Mouse (Mus musculus) heart, embryonic 11.5 days (tissue): Measurements from ENCODE around the gene Sgcb. TPM values are rescaled to one million over a fixed set of nuclear protein-coding genes. Genes with fewer than 3 reads are reported as not detected.

ENCODE experiments used
- ATAC-seq: fragments of 200-750 bp; cut with Nextera tagmentation; replicated peaks from 2 replicates; pipeline ENCODE4 v1.8.0; 2017; ENCODE audit warnings: moderate library complexity; ENCODE audit not compliant: insufficient number of reproducible peaks, low FRiP score, low TSS enrichment
- H3K27ac ChIP-seq: fragments of 300-500 bp; sonication (generic); 2 replicates; pipeline ENCODE4 v1.5.1; 2014; ENCODE audit warnings: mild to moderate bottlenecking, low read depth, low read length
- H3K27me3 ChIP-seq: fragments of 300-500 bp; sonication (generic); 2 replicates; pipeline ENCODE4 v1.6.1; 2014; ENCODE audit warnings: mild to moderate bottlenecking, low read length, mixed read lengths; ENCODE audit not compliant: control insufficient read depth, insufficient read depth
- H3K36me3 ChIP-seq: fragments of 300-500 bp; sonication (generic); 2 replicates; pipeline ENCODE4 v1.6.1; 2014; ENCODE audit warnings: mild to moderate bottlenecking, low read length, moderate library complexity, mixed read lengths; ENCODE audit not compliant: control insufficient read depth, insufficient read depth
- H3K4me1 ChIP-seq: fragments of 300-500 bp; sonication (generic); 2 replicates; pipeline ENCODE4 v1.6.1; 2014; ENCODE audit warnings: low read length; ENCODE audit not compliant: control insufficient read depth, insufficient read depth
- H3K4me2 ChIP-seq: fragments of 300-500 bp; sonication (generic); 2 replicates; pipeline ENCODE4 v1.6.1; 2014; ENCODE audit warnings: mild to moderate bottlenecking, moderate library complexity
- H3K4me3 ChIP-seq: fragments of 300-500 bp; sonication (generic); 2 replicates; pipeline ENCODE4 v1.5.1; 2014; ENCODE audit warnings: low read depth, low read length
- H3K9ac ChIP-seq: fragments of 300-500 bp; sonication (generic); 2 replicates; pipeline ENCODE4 v1.6.1; 2014; ENCODE audit warnings: mild to moderate bottlenecking, low read depth, low read length, moderate library complexity
- H3K9me3 ChIP-seq: fragments of 300-500 bp; sonication (generic); replicated peaks from 2 replicates; pipeline ENCODE4 v1.6.1; 2016; ENCODE audit warnings: low read length; ENCODE audit not compliant: control insufficient read depth
- WGBS: fragments of 180-500 bp; shearing (Covaris S2); extraction: QIAGEN DNeasy Blood & Tissue Kit; methylation state at CpG from one replicate; pipeline ENCODE4 v1.1.7; 2014; ENCODE audit not compliant: insufficient replicate concordance; 5-methylcytosine and 5-hydroxymethylcytosine counted together
- polyA plus RNA-seq: library from polyadenylated mRNA; unstranded; fragments of >200 nt; fragmentation: Nextera tagmentation; extraction: Ambion mirVana; gene quantifications from 2 replicates; pipeline ENCODE4 v1.2.1, GENCODE M21; 2014

Sgcb gene
- 24.0 and 27.2 TPM in 2 replicates for polyA plus RNA-seq

GRCm38 (mm10) chr5:73647261-73647900, at the start of gene Sgcb:
TSS of gene Sgcb (minus strand) at chr5:73647790.
- Histone ChIP-seq H3K27ac (0 out of 2 replicates have a peak within 1 kb of the TSS, but pooled peaks have one; percentile 46), H3K4me1 (peaks cover 11% of the 10 kb centered on the region), H3K27me3 (peaks cover 46% of the 10 kb centered on the region), H3K4me3 (peak within 1 kb of the TSS; percentile 78), H3K9ac (peak within 1 kb of the TSS; percentile 77), H3K4me2 (peak within 1 kb of the TSS; percentile 82), H3K9me3 (no peaks in the 10 kb centered on the region), H3K36me3 (no peaks in the 10 kb centered on the region)
- WGBS, result under 1% methylated on average over 56 of the region's 62 CpGs
- ATAC-seq, result peak; percentile 80

GRCm38 (mm10) chr5:73694254-73695015, 46.8 kb upstream of the Sgcb start:
- no peaks in the 10 kb centered on the region for H3K36me3 ChIP-seq
- WGBS, result 69% methylated on average over 4 of the region's 4 CpGs
- H3K9ac ChIP-seq, result no peak overlapping the region
- H3K4me2 ChIP-seq, result no peak overlapping the region
- no peaks in the 10 kb centered on the region for H3K9me3 ChIP-seq
- H3K27me3 ChIP-seq, result no peaks in the 10 kb centered on the region
- H3K4me3 ChIP-seq, result no peak overlapping the region
- no peak for ATAC-seq
- no peak overlapping the region for H3K27ac ChIP-seq
- H3K4me1 ChIP-seq, result no peaks in the 10 kb centered on the region

GRCm38 (mm10) chr5:73693778-73694177, 46.2 kb upstream of the Sgcb start:
- H3K4me3 ChIP-seq, result no peak overlapping the region
- H3K9ac ChIP-seq, result no peak overlapping the region
- H3K27me3 ChIP-seq, result no peaks in the 10 kb centered on the region
- H3K4me2 ChIP-seq, result no peak overlapping the region
- no peaks in the 10 kb centered on the region for H3K9me3 ChIP-seq
- H3K36me3 ChIP-seq, result no peaks in the 10 kb centered on the region
- WGBS, result 74% methylated on average over 1 of the region's 1 CpGs
- ATAC-seq, result no peak
- no peak overlapping the region for H3K27ac ChIP-seq
- peaks cover 4% of the 10 kb centered on the region; the same call in 1 of the 2 replicates for H3K4me1 ChIP-seq

GRCm38 (mm10) chr5:73691723-73692520, 44.3 kb upstream of the Sgcb start:
- Histone ChIP-seq H3K27ac (no peak overlapping the region), H3K9me3 (no peaks in the 10 kb centered on the region), H3K36me3 (no peaks in the 10 kb centered on the region), H3K4me2 (no peak overlapping the region), H3K4me3 (no peak overlapping the region), H3K9ac (no peak overlapping the region), H3K4me1 (peaks cover 8% of the 10 kb centered on the region; the same call in 1 of the 2 replicates), H3K27me3 (no peaks in the 10 kb centered on the region)
- no peak for ATAC-seq
- WGBS, result 36% methylated on average over 15 of the region's 15 CpGs

GRCm38 (mm10) chr5:73690146-73690545, 42.6 kb upstream of the Sgcb start:
- ATAC-seq, result peak; percentile 46; the same call in 1 of the 2 replicates
- Histone ChIP-seq H3K9ac (no peak overlapping the region), H3K9me3 (no peaks in the 10 kb centered on the region), H3K36me3 (no peaks in the 10 kb centered on the region), H3K4me1 (peaks cover 8% of the 10 kb centered on the region; the same call in 1 of the 2 replicates), H3K27me3 (no peaks in the 10 kb centered on the region), H3K4me3 (no peak overlapping the region), H3K4me2 (no peak overlapping the region), H3K27ac (no peak overlapping the region)
- WGBS, result 25% methylated on average over 2 of the region's 2 CpGs

GRCm38 (mm10) chr5:73688576-73688975, 41.0 kb upstream of the Sgcb start:
- Histone ChIP-seq H3K27me3 (no peaks in the 10 kb centered on the region), H3K4me1 (peaks cover 8% of the 10 kb centered on the region; the same call in 1 of the 2 replicates), H3K9ac (no peak overlapping the region), H3K4me2 (no peak overlapping the region), H3K9me3 (no peaks in the 10 kb centered on the region), H3K4me3 (no peak overlapping the region), H3K27ac (peak overlapping the region; percentile 42), H3K36me3 (no peaks in the 10 kb centered on the region)
- ATAC-seq, result no peak
- 27% methylated on average over 1 of the region's 1 CpGs for WGBS

- no peak for ATAC-seq
These were observed 38.6 kb upstream of the Sgcb start for GRCm38 (mm10) chr5:73686149-73686548.

GRCm38 (mm10) chr5:73683706-73684409, 36.3 kb upstream of the Sgcb start:
- H3K27ac ChIP-seq, result no peak overlapping the region
- H3K4me3 ChIP-seq, result no peak overlapping the region
- peaks cover 4% of the 10 kb centered on the region; the same call in 1 of the 2 replicates for H3K4me1 ChIP-seq
- H3K27me3 ChIP-seq, result no peaks in the 10 kb centered on the region
- 55% methylated on average over 9 of the region's 9 CpGs for WGBS
- H3K9ac ChIP-seq, result no peak overlapping the region
- H3K9me3 ChIP-seq, result no peaks in the 10 kb centered on the region
- ATAC-seq, result no peak
- H3K36me3 ChIP-seq, result no peaks in the 10 kb centered on the region
- H3K4me2 ChIP-seq, result no peak overlapping the region

More at GRCm38 (mm10) chr5:73686149-73686548, 38.6 kb upstream of the Sgcb start:
- Histone ChIP-seq H3K27ac (no peak overlapping the region), H3K4me2 (no peak overlapping the region), H3K4me3 (no peak overlapping the region), H3K4me1 (peaks cover 8% of the 10 kb centered on the region; the same call in 1 of the 2 replicates), H3K27me3 (no peaks in the 10 kb centered on the region), H3K9ac (no peak overlapping the region), H3K9me3 (no peaks in the 10 kb centered on the region), H3K36me3 (no peaks in the 10 kb centered on the region)
- 15% methylated on average over 4 of the region's 4 CpGs for WGBS
